17 mouse cellular contexts compared by ENCODE assay signal in the genomic region with DNA sequence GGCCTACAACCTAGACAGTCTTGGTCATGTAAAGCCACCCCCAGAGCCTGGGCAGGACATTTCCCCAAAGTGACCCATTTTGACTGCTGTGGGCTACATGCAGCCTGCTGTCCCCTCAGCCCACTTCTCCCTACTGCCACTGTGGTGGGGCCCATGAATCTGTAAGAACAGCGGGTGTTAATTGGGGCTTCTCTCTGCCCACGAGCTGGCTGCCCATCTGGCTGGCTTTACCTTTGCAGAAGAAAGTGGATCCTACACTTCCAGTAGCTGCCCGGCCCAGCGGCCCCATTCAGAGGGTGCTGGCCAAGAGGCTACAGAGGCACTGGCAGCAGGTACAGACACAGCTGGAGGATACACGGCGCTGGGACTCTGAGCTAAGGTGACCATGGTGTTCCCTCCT. TPM values are rescaled to one million over a fixed set of nuclear protein-coding genes. Genes with fewer than 3 reads are reported as not detected.
DNase-seq lines count a peak whose midpoint lies in the region; ATAC-seq and TF ChIP-seq lines count a peak whose summit lies in the region.
"Had no signal": no experiment of that assay in that cellular context is flagged by ENCODE, and none has a peak within 500 bp of the region (broad histone marks: within the 10 kb centered on the region; RNA-seq: fewer than 3 reads in every experiment).

No protein-coding gene starts in this region.

- intact Hi-C loops in gastrocnemius, adult 2 months (cut with DNase I), result no loop called here

- no peak for TF ChIP-seq CTCF in gastrocnemius, adult 2 months (IDR thresholded peaks at IDR 0.05)
- no peak for TF ChIP-seq CTCF in bone marrow, adult 2 months (IDR thresholded peaks at IDR 0.05; ENCODE audit: control insufficient read depth, insufficient read depth, low read length)

- H3K36me3 ChIP-seq in midbrain, embryonic 13.5 days, result peaks cover 18% of the 10 kb centered on the region; the same call in 1 of the 2 replicates
- 0 out of 2 replicates have a peak, but pooled peaks cover 16% of the 10 kb centered on the region for H3K36me3 ChIP-seq in midbrain, embryonic 14.5 days (ENCODE audit: control insufficient read depth, insufficient read depth, low read length)
- H3K36me3 ChIP-seq in myocyte (ENCODE audit: control insufficient read depth, insufficient read depth), result no peaks in the 10 kb centered on the region
- H3K36me3 ChIP-seq: heart, embryonic 12.5 days had no signal

- H3K9me3 ChIP-seq in midbrain, embryonic 13.5 days, result no peaks in the 10 kb centered on the region
- H3K9me3 ChIP-seq in midbrain, embryonic 14.5 days (ENCODE audit: control insufficient read depth, low read length), result no peaks in the 10 kb centered on the region
- H3K9me3 ChIP-seq: embryonic facial prominence, embryonic 15.5 days; heart, embryonic 12.5 days; hindbrain, embryonic 12.5 days; limb, embryonic 15.5 days; neural tube, embryonic 15.5 days had no signal

- 0 out of 2 replicates have a peak, but pooled peaks have one; percentile 16 for TF ChIP-seq POLR2A in bone marrow, adult 2 months (IDR thresholded peaks at IDR 0.05; ENCODE audit: borderline replicate concordance, control insufficient read depth, low read depth, low read length)
- TF ChIP-seq POLR2A in myocyte (IDR thresholded peaks at IDR 0.05; ENCODE audit: insufficient read length, low read depth), result no peak

- H3ac ChIP-seq in myocyte (ENCODE audit: control insufficient read depth, insufficient read length), result no peak overlapping the region

- peaks cover 40% of the 10 kb centered on the region for H3K27me3 ChIP-seq in midbrain, embryonic 13.5 days
- peaks cover 4% of the 10 kb centered on the region; the same call in 1 of the 2 replicates for H3K27me3 ChIP-seq in midbrain, embryonic 14.5 days (ENCODE audit: control insufficient read depth, insufficient read depth, low read length)
- H3K27me3 ChIP-seq in myocyte (ENCODE audit: control insufficient read depth, insufficient read depth, insufficient read length), result peaks cover 34% of the 10 kb centered on the region
- H3K27me3 ChIP-seq: CH12.LX had no signal

- 90% methylated on average over 6 of the region's 6 CpGs for WGBS in midbrain, embryonic 13.5 days
- WGBS in midbrain, embryonic 14.5 days, result 93% methylated on average over 6 of the region's 6 CpGs
- WGBS in bone marrow, adult 2 months, result 79% methylated on average over 6 of the region's 6 CpGs

- peaks cover 2% of the 10 kb centered on the region for H3K4me1 ChIP-seq in midbrain, embryonic 13.5 days (replicated peaks)
- H3K4me1 ChIP-seq in midbrain, embryonic 14.5 days (ENCODE audit: control insufficient read depth, insufficient read depth, low read length), result no peaks in the 10 kb centered on the region
- H3K4me1 ChIP-seq in bone marrow, adult 2 months (ENCODE audit: control insufficient read depth, insufficient read depth, low read length), result no peaks in the 10 kb centered on the region

- ATAC-seq in midbrain, embryonic 13.5 days, result no peak
- no peak for ATAC-seq in midbrain, embryonic 14.5 days (ENCODE audit: low FRiP score, low TSS enrichment)

- no peak overlapping the region for H3K27ac ChIP-seq in gastrocnemius, adult 2 months
- H3K27ac ChIP-seq in midbrain, embryonic 13.5 days, result no peak overlapping the region
- H3K27ac ChIP-seq in midbrain, embryonic 14.5 days (replicated peaks; ENCODE audit: low read depth, low read length), result no peak overlapping the region
- H3K27ac ChIP-seq in bone marrow, adult 2 months (ENCODE audit: control insufficient read depth, insufficient read depth, low read depth, low read length, poor library complexity), result no peak overlapping the region
- H3K27ac ChIP-seq: embryonic facial prominence, embryonic 15.5 days; hindbrain, embryonic 12.5 days; limb, embryonic 15.5 days; liver, embryonic 14.5 days; neural tube, embryonic 15.5 days had no signal

- H3K9ac ChIP-seq in midbrain, embryonic 13.5 days (replicated peaks), result 0 out of 2 replicates have a peak overlapping the region, but pooled peaks have one; percentile 1
- no peak overlapping the region for H3K9ac ChIP-seq in midbrain, embryonic 14.5 days (replicated peaks; ENCODE audit: low read length)
- H3K9ac ChIP-seq: embryonic facial prominence, embryonic 15.5 days; heart, embryonic 12.5 days; hindbrain, embryonic 12.5 days; limb, embryonic 15.5 days; liver, embryonic 14.5 days; lung, embryonic 14.5 days; neural tube, embryonic 15.5 days had no signal

- peak; percentile 18 for DNase-seq in gastrocnemius, adult 2 months
- DNase-seq in gastrocnemius, postnatal 4 days (ENCODE audit: low spot score in 2 of 2), result no peak
- DNase-seq in midbrain, embryonic 14.5 days, result no peak
- no peak for DNase-seq in spleen, adult 12 weeks (ENCODE audit: low spot score)

- no peaks in the 10 kb centered on the region for H3K79me2 ChIP-seq in myocyte (ENCODE audit: control insufficient read depth, insufficient read depth)

- no peak overlapping the region for H3K4me2 ChIP-seq in midbrain, embryonic 13.5 days (replicated peaks)
- H3K4me2 ChIP-seq in midbrain, embryonic 14.5 days (ENCODE audit: low read length), result no peak overlapping the region
- H3K4me2 ChIP-seq in myocyte (ENCODE audit: low read depth), result no peak overlapping the region
- H3K4me2 ChIP-seq: embryonic facial prominence, embryonic 15.5 days; heart, embryonic 12.5 days; limb, embryonic 15.5 days; lung, embryonic 14.5 days; neural tube, embryonic 15.5 days had no signal

- H3K4me3 ChIP-seq in gastrocnemius, adult 2 months, result no peak overlapping the region
- no peak overlapping the region for H3K4me3 ChIP-seq in midbrain, embryonic 13.5 days (replicated peaks)
- no peak overlapping the region for H3K4me3 ChIP-seq in midbrain, embryonic 14.5 days (replicated peaks; ENCODE audit: low read depth, low read length)
- no peak overlapping the region for H3K4me3 ChIP-seq in bone marrow, adult 2 months (replicated peaks; ENCODE audit: control insufficient read depth, low read depth, low read length)
- no peak overlapping the region for H3K4me3 ChIP-seq in myocyte
- H3K4me3 ChIP-seq: embryonic facial prominence, embryonic 15.5 days; heart, embryonic 12.5 days; hindbrain, embryonic 12.5 days; limb, embryonic 15.5 days; neural tube, embryonic 15.5 days had no signal

TF ChIP-seq in myocyte, 11 proteins besides CTCF, POLR2A, EP300 and RAD21:
- TF ChIP-seq MYOD1 (IDR thresholded peaks at IDR 0.05; ENCODE audit: control insufficient read depth in 1 of 3, insufficient read length in 2 of 3, low read depth in 2 of 3) (no peak), POLR2AphosphoS2 (IDR thresholded peaks at IDR 0.05; ENCODE audit: insufficient read length, low read depth) (peak; percentile 29), TCF12 (IDR thresholded peaks at IDR 0.05; ENCODE audit: insufficient read depth, poor library complexity, severe bottlenecking) (no peak), MAX (IDR thresholded peaks at IDR 0.05; ENCODE audit: low read depth) (no peak), E2F4 (IDR thresholded peaks at IDR 0.05; ENCODE audit: insufficient read depth) (no peak)

RNA-seq across cellular contexts. Expression of a gene that starts 7.6 kb away (rescaled TPM):
- under 1 TPM; 0.15 to 0.31 TPM for total RNA-seq in gastrocnemius, adult 2 months (2021)
- total RNA-seq in gastrocnemius, postnatal 4 days (2021), result under 1 TPM; 0.34 to 0.78 TPM
- 7.2 and 8.8 TPM in 2 replicates for polyA plus RNA-seq in midbrain, embryonic 13.5 days (2015; fragmentation: Nextera tagmentation; extraction: Ambion mirVana)
- polyA plus RNA-seq in midbrain, embryonic 14.5 days (2014; fragmentation: Nextera tagmentation; extraction: Ambion mirVana), result 14.8 and 29.4 TPM in 2 replicates
- 11.9 and 18.9 TPM in 2 replicates for polyA plus RNA-seq in bone marrow, adult 2 months (2011; ENCODE audit: insufficient read depth, insufficient read length, low replicate concordance, missing spikeins)
- 0.67 TPM for polyA plus RNA-seq in myocyte (2012; fragmentation: generic; extraction: Trizol)

RNA-seq across cellular contexts. Expression of a gene that starts 12.2 kb away (rescaled TPM):
- 1 to 10 TPM; 1.8 to 2.7 TPM for total RNA-seq in gastrocnemius, adult 2 months (2021)
- 1 to 10 TPM; 4.3 to 5.6 TPM for total RNA-seq in gastrocnemius, postnatal 4 days (2021)
- 16.5 and 19.7 TPM in 2 replicates for polyA plus RNA-seq in midbrain, embryonic 13.5 days (2015; fragmentation: Nextera tagmentation; extraction: Ambion mirVana)
- 20.3 and 21.7 TPM in 2 replicates for polyA plus RNA-seq in midbrain, embryonic 14.5 days (2014; fragmentation: Nextera tagmentation; extraction: Ambion mirVana)
- 0.32 and 2.5 TPM in 2 replicates for polyA plus RNA-seq in bone marrow, adult 2 months (2011; ENCODE audit: insufficient read depth, insufficient read length, low replicate concordance, missing spikeins)
- 2.3 TPM for polyA plus RNA-seq in myocyte (2012; fragmentation: generic; extraction: Trizol)
- total RNA-seq: common myeloid progenitor, adult 5-6 weeks had no signal

RNA-seq across cellular contexts. Expression of a gene that starts 14.5 kb away (rescaled TPM):
- total RNA-seq in gastrocnemius, adult 2 months (2021), result not detected
- total RNA-seq in gastrocnemius, postnatal 4 days (2021), result under 1 TPM; 0.08 to 0.12 TPM
- 66.0 and 77.3 TPM in 2 replicates for polyA plus RNA-seq in midbrain, embryonic 13.5 days (2015; fragmentation: Nextera tagmentation; extraction: Ambion mirVana)
- polyA plus RNA-seq in midbrain, embryonic 14.5 days (2014; fragmentation: Nextera tagmentation; extraction: Ambion mirVana), result 82.4 and 118 TPM in 2 replicates
- polyA plus RNA-seq in bone marrow, adult 2 months (2011; ENCODE audit: insufficient read depth, insufficient read length, low replicate concordance, missing spikeins), result not detected in 2 replicates
- polyA plus RNA-seq in myocyte (2012; fragmentation: generic; extraction: Trizol), result 0.11 TPM
- total RNA-seq: common myeloid progenitor, adult 5-6 weeks; heart, adult 18-20 months had no signal
- polyA plus RNA-seq: lung, embryonic 14.5 days had no signal

RNA-seq across cellular contexts. Expression of a gene that starts 21.6 kb away (rescaled TPM):
- total RNA-seq in gastrocnemius, adult 2 months (2021), result 100 to 1,000 TPM; 103 to 112 TPM
- total RNA-seq in gastrocnemius, postnatal 4 days (2021), result 10 to 100 TPM; 90.0 to 97.6 TPM
- 138 and 148 TPM in 2 replicates for polyA plus RNA-seq in midbrain, embryonic 13.5 days (2015; fragmentation: Nextera tagmentation; extraction: Ambion mirVana)
- 121 and 152 TPM in 2 replicates for polyA plus RNA-seq in midbrain, embryonic 14.5 days (2014; fragmentation: Nextera tagmentation; extraction: Ambion mirVana)
- 34.4 and 75.4 TPM in 2 replicates for polyA plus RNA-seq in bone marrow, adult 2 months (2011; ENCODE audit: insufficient read depth, insufficient read length, low replicate concordance, missing spikeins)
- 167 TPM for polyA plus RNA-seq in myocyte (2012; fragmentation: generic; extraction: Trizol)

RNA-seq across cellular contexts. Expression of a gene that starts 21.6 kb away (rescaled TPM):
- 100 to 1,000 TPM; 110 to 119 TPM for total RNA-seq in gastrocnemius, adult 2 months (2021)
- total RNA-seq in gastrocnemius, postnatal 4 days (2021), result 10 to 100 TPM; 49.2 to 50.2 TPM
- 27.9 and 30.8 TPM in 2 replicates for polyA plus RNA-seq in midbrain, embryonic 13.5 days (2015; fragmentation: Nextera tagmentation; extraction: Ambion mirVana)
- polyA plus RNA-seq in midbrain, embryonic 14.5 days (2014; fragmentation: Nextera tagmentation; extraction: Ambion mirVana), result 25.1 and 27.5 TPM in 2 replicates
- polyA plus RNA-seq in bone marrow, adult 2 months (2011; ENCODE audit: insufficient read depth, insufficient read length, low replicate concordance, missing spikeins), result 14.6 and 32.8 TPM in 2 replicates
- 166 TPM for polyA plus RNA-seq in myocyte (2012; fragmentation: generic; extraction: Trizol)

Comparison
In these comparisons a context has a peak if more than half of its experiments do, and no peak if none do; other contexts are left out.
1. RNA of a gene that starts 14.5 kb away (polyA plus RNA-seq): 82.4 to 118 TPM in midbrain, embryonic 14.5 days and 66.0 to 77.3 TPM in midbrain, embryonic 13.5 days; not detected in bone marrow, adult 2 months and 0.11 TPM in myocyte (single experiment); every median in the first group is over 10 times any median in the second.